Mouse (Mus musculus) limb, embryonic 14.5 days (tissue): ENCODE measurements around the gene Olfr481. TPM values are rescaled to one million over a fixed set of nuclear protein-coding genes. Genes with fewer than 3 reads are reported as not detected.

Experiments
- ATAC-seq: fragments of 200-750 bp; cut with Nextera tagmentation; 2 replicates; pipeline ENCODE4 v1.8.0; 2017; ENCODE audit warnings: low read depth, moderate number of reproducible peaks, moderate TSS enrichment; ENCODE audit not compliant: low FRiP score
- DNase-seq: peaks from one replicate; pipeline ENCODE4 v3.0.0-alpha.2; 2015; ENCODE audit warnings: low spot score
- H3K27ac ChIP-seq: fragments of 300-500 bp; sonication (generic); replicated peaks from 2 replicates; pipeline ENCODE4 v1.5.1; 2014; ENCODE audit warnings: low read depth, mild to moderate bottlenecking, low read length, moderate library complexity, mixed read lengths
- H3K27me3 ChIP-seq: fragments of 300-500 bp; sonication (generic); 2 replicates; pipeline ENCODE4 v1.6.1; 2014; ENCODE audit warnings: low read length, mixed read lengths; ENCODE audit not compliant: control insufficient read depth, insufficient read depth
- H3K36me3 ChIP-seq: fragments of 300-500 bp; sonication (generic); 2 replicates; pipeline ENCODE4 v1.6.1; 2014; ENCODE audit warnings: mild to moderate bottlenecking, low read length, moderate library complexity, mixed read lengths; ENCODE audit not compliant: control insufficient read depth, insufficient read depth
- H3K4me1 ChIP-seq: fragments of 300-500 bp; sonication (generic); 2 replicates; pipeline ENCODE4 v1.6.1; 2014; ENCODE audit warnings: antibody characterized with exemption, low read length, mixed read lengths; ENCODE audit not compliant: control insufficient read depth, insufficient read depth
- H3K4me2 ChIP-seq: fragments of 300-500 bp; sonication (generic); replicated peaks from 2 replicates; pipeline ENCODE4 v1.6.1; 2014; ENCODE audit warnings: low read depth, mild to moderate bottlenecking, low read length, moderate library complexity; ENCODE audit not compliant: severe bottlenecking
- H3K4me3 ChIP-seq: fragments of 300-500 bp; sonication (generic); replicated peaks from 2 replicates; pipeline ENCODE4 v1.5.1; 2014; ENCODE audit warnings: low read length
- H3K9ac ChIP-seq: fragments of 300-500 bp; sonication (generic); 2 replicates; pipeline ENCODE4 v1.6.1; 2014; ENCODE audit warnings: mild to moderate bottlenecking, low read depth, low read length, moderate library complexity; ENCODE audit not compliant: severe bottlenecking
- H3K9me3 ChIP-seq: fragments of 300-500 bp; sonication (generic); 2 replicates; pipeline ENCODE4 v1.6.1; 2016; ENCODE audit warnings: low read length; ENCODE audit not compliant: control insufficient read depth
- POLR2A ChIP-seq: fragments of 200-500 bp; IDR thresholded peaks from 2 replicates; pipeline ENCODE4 v1.8.0; 2012; ENCODE audit warnings: inconsistent platforms, mild to moderate bottlenecking, moderate library complexity, borderline replicate concordance; ENCODE audit not compliant: insufficient read depth, insufficient read length; ENCODE audit errors: extremely low read depth
- WGBS: fragments of 180-500 bp; shearing (Covaris S2); extraction: QIAGEN DNeasy Blood & Tissue Kit; methylation state at CpG from one replicate; pipeline ENCODE4 v1.1.7; 2014; 5-methylcytosine and 5-hydroxymethylcytosine counted together
- polyA plus RNA-seq, 2 experiments: library from polyadenylated mRNA; depleted of rRNA in 1 of 2; stranded (reverse) in 1 of 2; unstranded in 1 of 2; fragments of >200 nt; fragmentation: Nextera tagmentation in 1 of 2; extraction: Ambion mirVana in 1 of 2; gene quantifications; 2 replicates each; pipeline versions ENCODE4 v1.2.1 to v1.2.3; 2012 to 2014

Olfr481 gene
- polyA plus RNA-seq, 2 experiments, result not detected

DNA sequence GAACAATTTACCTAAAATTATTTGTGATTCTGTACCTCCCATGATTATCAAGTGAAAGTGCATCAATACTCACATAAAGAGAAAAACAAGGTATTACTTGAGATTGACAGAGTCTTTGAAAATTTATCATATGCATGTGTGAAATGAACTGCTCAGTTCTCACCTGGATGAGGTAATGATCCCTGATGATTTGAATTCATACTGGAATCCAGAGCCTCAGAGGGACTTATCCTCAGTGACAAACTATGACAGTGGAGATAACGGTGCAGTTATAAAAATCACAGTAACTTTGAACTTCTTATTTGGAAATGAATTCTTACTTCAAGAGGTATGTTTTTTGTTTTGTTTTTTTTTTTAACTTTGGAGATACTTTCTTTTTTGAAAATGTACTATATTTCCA is 20.9 kb downstream of the Olfr481 start, which contains the start of gene Olfr483:
TSS of gene Olfr483 (plus strand) at position 301 of the 400 bp plus-strand sequence.
- H3K4me2 ChIP-seq, result no peak within 1 kb of the TSS
- no peaks in the 10 kb centered on the region for H3K9me3 ChIP-seq
- no peaks in the 10 kb centered on the region for H3K4me1 ChIP-seq
- no peaks in the 10 kb centered on the region for H3K27me3 ChIP-seq
- H3K36me3 ChIP-seq, result no peaks in the 10 kb centered on the region
- DNase-seq, result no peak
- TF ChIP-seq POLR2A, result no peak
- no peak for ATAC-seq
- H3K27ac ChIP-seq, result no peak within 1 kb of the TSS
- no peak within 1 kb of the TSS for H3K4me3 ChIP-seq
- H3K9ac ChIP-seq, result no peak within 1 kb of the TSS
- WGBS, result 87% methylated on average over 1 of the region's 1 CpGs

GRCm38 (mm10) chr7:108120681-108121080 is 41.0 kb downstream of the Olfr481 start:
- DNase-seq (no peak), ATAC-seq (no peak)
- H3K9ac ChIP-seq, result no peak overlapping the region
- no peak for TF ChIP-seq POLR2A
- no peaks in the 10 kb centered on the region for H3K36me3 ChIP-seq
- H3K9me3 ChIP-seq, result no peaks in the 10 kb centered on the region
- no peak overlapping the region for H3K4me2 ChIP-seq
- 18% methylated on average over 1 of the region's 1 CpGs for WGBS
- no peaks in the 10 kb centered on the region for H3K4me1 ChIP-seq
- H3K4me3 ChIP-seq, result no peak overlapping the region
- no peaks in the 10 kb centered on the region for H3K27me3 ChIP-seq
- no peak overlapping the region for H3K27ac ChIP-seq

DNA sequence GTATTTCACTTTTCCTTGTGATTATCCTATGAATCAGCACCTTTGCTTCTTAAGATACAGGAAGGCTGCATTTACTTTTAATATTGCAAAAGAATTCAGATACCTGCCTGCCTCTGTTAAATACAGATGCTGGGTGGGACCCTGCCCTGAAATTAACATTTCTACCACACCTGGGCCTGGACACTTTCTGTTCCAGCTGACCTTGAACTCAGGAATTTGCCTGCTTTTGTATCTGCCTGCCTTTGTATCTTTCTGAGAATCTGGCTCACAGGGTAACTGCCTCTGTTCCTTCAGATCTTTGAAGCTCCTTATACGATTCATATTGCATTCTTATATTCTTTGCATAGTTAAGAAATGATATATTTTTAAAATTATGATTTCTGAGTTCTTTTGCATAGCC is 41.8 kb downstream of the Olfr481 start:
- Histone ChIP-seq H3K36me3 (no peaks in the 10 kb centered on the region), H3K4me3 (no peak overlapping the region), H3K27me3 (no peaks in the 10 kb centered on the region), H3K9me3 (no peaks in the 10 kb centered on the region), H3K4me2 (no peak overlapping the region), H3K9ac (no peak overlapping the region), H3K4me1 (no peaks in the 10 kb centered on the region), H3K27ac (no peak overlapping the region)
- no peak for TF ChIP-seq POLR2A
- no peak for ATAC-seq
- DNase-seq, result no peak
- WGBS, result 71% methylated on average over 1 of the region's 1 CpGs

DNA sequence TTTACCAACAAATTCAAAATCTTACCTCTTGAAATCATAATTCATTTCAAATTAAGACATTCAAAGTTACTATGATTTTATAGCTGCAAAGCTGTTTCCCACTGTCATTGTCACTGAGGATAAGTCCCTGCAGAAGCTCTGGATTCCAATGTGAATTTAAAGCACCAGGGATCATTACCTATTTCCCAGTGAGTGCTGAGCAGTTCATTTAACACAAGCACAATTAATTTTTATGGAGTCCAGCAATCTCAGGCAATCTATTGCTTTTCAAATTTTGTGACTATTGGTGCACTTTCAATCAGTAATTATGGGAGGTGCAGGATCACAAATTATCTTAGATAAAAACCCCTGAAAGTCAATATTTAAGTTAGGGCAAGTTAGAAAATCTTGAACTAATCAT is 47.7 kb downstream of the Olfr481 start, which contains the start of gene Olfr484:
TSS of gene Olfr484 (minus strand) at position 101 of the 400 bp plus-strand sequence.
- Histone ChIP-seq H3K9ac (no peak within 1 kb of the TSS), H3K4me2 (no peak within 1 kb of the TSS), H3K36me3 (no peaks in the 10 kb centered on the region), H3K27ac (no peak within 1 kb of the TSS), H3K27me3 (no peaks in the 10 kb centered on the region), H3K4me1 (no peaks in the 10 kb centered on the region), H3K9me3 (no peaks in the 10 kb centered on the region), H3K4me3 (no peak within 1 kb of the TSS)
- DNase-seq (no peak), ATAC-seq (no peak)
- TF ChIP-seq POLR2A, result no peak

Other genes with a start within 250 kb of the Olfr481 start
- not detected in 2 replicates for gene Olfr470, start 232.4 kb upstream of the Olfr481 start, polyA plus RNA-seq (2012; rRNA removed)
- gene Olfr470, start 232.4 kb upstream of the Olfr481 start, polyA plus RNA-seq (2014; fragmentation: Nextera tagmentation; extraction: Ambion mirVana), result not detected in 2 replicates
- not detected in 2 replicates for gene Olfr472, start 182.0 kb upstream of the Olfr481 start, polyA plus RNA-seq (2012; rRNA removed)
- not detected in 2 replicates for gene Olfr472, start 182.0 kb upstream of the Olfr481 start, polyA plus RNA-seq (2014; fragmentation: Nextera tagmentation; extraction: Ambion mirVana)
- gene Olfr473, start 149.4 kb upstream of the Olfr481 start, polyA plus RNA-seq (2012; rRNA removed), result not detected in 2 replicates
- gene Olfr473, start 149.4 kb upstream of the Olfr481 start, polyA plus RNA-seq (2014; fragmentation: Nextera tagmentation; extraction: Ambion mirVana), result not detected in 2 replicates
- gene Olfr474, start 125.2 kb upstream of the Olfr481 start, polyA plus RNA-seq (2012; rRNA removed), result not detected in 2 replicates
- gene Olfr474, start 125.2 kb upstream of the Olfr481 start, polyA plus RNA-seq (2014; fragmentation: Nextera tagmentation; extraction: Ambion mirVana), result not detected in 2 replicates
- not detected in 2 replicates for gene Olfr476, start 115.1 kb upstream of the Olfr481 start, polyA plus RNA-seq (2012; rRNA removed)
- gene Olfr476, start 115.1 kb upstream of the Olfr481 start, polyA plus RNA-seq (2014; fragmentation: Nextera tagmentation; extraction: Ambion mirVana), result not detected in 2 replicates
- not detected in 2 replicates for gene Olfr477, start 93.2 kb upstream of the Olfr481 start, polyA plus RNA-seq (2012; rRNA removed)
- not detected in 2 replicates for gene Olfr477, start 93.2 kb upstream of the Olfr481 start, polyA plus RNA-seq (2014; fragmentation: Nextera tagmentation; extraction: Ambion mirVana)
- not detected in 2 replicates for gene Olfr478, start 45.9 kb upstream of the Olfr481 start, polyA plus RNA-seq (2012; rRNA removed)
- not detected in 2 replicates for gene Olfr478, start 45.9 kb upstream of the Olfr481 start, polyA plus RNA-seq (2014; fragmentation: Nextera tagmentation; extraction: Ambion mirVana)
- gene Olfr479, start 29.2 kb upstream of the Olfr481 start, polyA plus RNA-seq (2012; rRNA removed), result not detected in 2 replicates
- gene Olfr479, start 29.2 kb upstream of the Olfr481 start, polyA plus RNA-seq (2014; fragmentation: Nextera tagmentation; extraction: Ambion mirVana), result not detected in 2 replicates
- not detected in 2 replicates for gene Olfr480, start 12.5 kb upstream of the Olfr481 start, polyA plus RNA-seq (2012; rRNA removed)
- not detected in 2 replicates for gene Olfr480, start 12.5 kb upstream of the Olfr481 start, polyA plus RNA-seq (2014; fragmentation: Nextera tagmentation; extraction: Ambion mirVana)
- not detected in 2 replicates for gene Olfr482, start 17.7 kb downstream of the Olfr481 start, polyA plus RNA-seq (2012; rRNA removed)
- not detected in 2 replicates for gene Olfr482, start 17.7 kb downstream of the Olfr481 start, polyA plus RNA-seq (2014; fragmentation: Nextera tagmentation; extraction: Ambion mirVana)
- gene Olfr483, start 21.0 kb downstream of the Olfr481 start, polyA plus RNA-seq (2012; rRNA removed), result not detected in 2 replicates
- not detected in 2 replicates for gene Olfr483, start 21.0 kb downstream of the Olfr481 start, polyA plus RNA-seq (2014; fragmentation: Nextera tagmentation; extraction: Ambion mirVana)
- not detected in 2 replicates for gene Olfr484, start 47.6 kb downstream of the Olfr481 start, polyA plus RNA-seq (2012; rRNA removed)
- not detected in 2 replicates for gene Olfr484, start 47.6 kb downstream of the Olfr481 start, polyA plus RNA-seq (2014; fragmentation: Nextera tagmentation; extraction: Ambion mirVana)
- not detected in 2 replicates for gene Olfr485, start 80.0 kb downstream of the Olfr481 start, polyA plus RNA-seq (2012; rRNA removed)
- gene Olfr485, start 80.0 kb downstream of the Olfr481 start, polyA plus RNA-seq (2014; fragmentation: Nextera tagmentation; extraction: Ambion mirVana), result not detected in 2 replicates
- gene Olfr486, start 92.9 kb downstream of the Olfr481 start, polyA plus RNA-seq (2012; rRNA removed), result not detected in 2 replicates
- not detected in 2 replicates for gene Olfr486, start 92.9 kb downstream of the Olfr481 start, polyA plus RNA-seq (2014; fragmentation: Nextera tagmentation; extraction: Ambion mirVana)
- gene Olfr487, start 134.8 kb downstream of the Olfr481 start, polyA plus RNA-seq (2012; rRNA removed), result not detected in 2 replicates
- gene Olfr487, start 134.8 kb downstream of the Olfr481 start, polyA plus RNA-seq (2014; fragmentation: Nextera tagmentation; extraction: Ambion mirVana), result not detected in 2 replicates
- 0.03 TPM in 1 of 2 replicates, not detected in the other for gene Olfr488, start 178.5 kb downstream of the Olfr481 start, polyA plus RNA-seq (2012; rRNA removed)
- not detected in 2 replicates for gene Olfr488, start 178.5 kb downstream of the Olfr481 start, polyA plus RNA-seq (2014; fragmentation: Nextera tagmentation; extraction: Ambion mirVana)
- gene Olfr490, start 209.1 kb downstream of the Olfr481 start, polyA plus RNA-seq (2012; rRNA removed), result not detected in 2 replicates
- not detected in 2 replicates for gene Olfr490, start 209.1 kb downstream of the Olfr481 start, polyA plus RNA-seq (2014; fragmentation: Nextera tagmentation; extraction: Ambion mirVana)
- gene Olfr491, start 233.6 kb downstream of the Olfr481 start, polyA plus RNA-seq (2012; rRNA removed), result not detected in 2 replicates
- gene Olfr491, start 233.6 kb downstream of the Olfr481 start, polyA plus RNA-seq (2014; fragmentation: Nextera tagmentation; extraction: Ambion mirVana), result not detected in 2 replicates
- gene Olfr492, start 243.8 kb downstream of the Olfr481 start, polyA plus RNA-seq (2012; rRNA removed), result 0.37 and 0.48 TPM in 2 replicates
- gene Olfr492, start 243.8 kb downstream of the Olfr481 start, polyA plus RNA-seq (2014; fragmentation: Nextera tagmentation; extraction: Ambion mirVana), result 0.47 and 0.65 TPM in 2 replicates